Mouse (Mus musculus): ENCODE measurements at regions not wholly inside any gene's neighbourhood (a gene's known extent, or its start where the extent isn't known, plus 50 kb on each side); places are given as distances from the start of the nearest gene placed in this dataset.

DNA sequence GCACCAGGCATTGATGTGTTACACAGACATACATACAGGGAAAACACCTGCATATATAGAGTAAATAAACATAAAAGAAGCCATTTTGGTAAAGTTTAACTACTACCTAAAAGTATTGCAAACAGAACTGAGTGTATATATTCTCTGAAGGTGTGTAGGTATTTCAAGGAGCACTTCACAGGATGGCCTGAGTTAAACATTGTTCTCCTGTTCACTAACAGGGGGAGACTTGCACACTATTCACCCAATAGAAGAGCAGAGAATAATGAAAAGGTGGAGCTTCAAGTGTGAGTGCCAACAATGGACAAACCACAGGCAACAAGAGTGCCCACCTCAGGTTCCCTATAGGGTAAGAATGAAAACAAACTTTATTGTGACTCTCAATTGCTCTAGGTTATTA lies 347.7 kb downstream of the Oca2 start:
- no peak for DNase-seq

- DNase-seq = peak; percentile 11
Measured at GRCm38 (mm10) chr7:56590904-56591303, 351.3 kb downstream of the Oca2 start.

GRCm38 (mm10) chr7:56591321-56591720 lies 351.8 kb downstream of the Oca2 start:
- no peak for DNase-seq

DNA sequence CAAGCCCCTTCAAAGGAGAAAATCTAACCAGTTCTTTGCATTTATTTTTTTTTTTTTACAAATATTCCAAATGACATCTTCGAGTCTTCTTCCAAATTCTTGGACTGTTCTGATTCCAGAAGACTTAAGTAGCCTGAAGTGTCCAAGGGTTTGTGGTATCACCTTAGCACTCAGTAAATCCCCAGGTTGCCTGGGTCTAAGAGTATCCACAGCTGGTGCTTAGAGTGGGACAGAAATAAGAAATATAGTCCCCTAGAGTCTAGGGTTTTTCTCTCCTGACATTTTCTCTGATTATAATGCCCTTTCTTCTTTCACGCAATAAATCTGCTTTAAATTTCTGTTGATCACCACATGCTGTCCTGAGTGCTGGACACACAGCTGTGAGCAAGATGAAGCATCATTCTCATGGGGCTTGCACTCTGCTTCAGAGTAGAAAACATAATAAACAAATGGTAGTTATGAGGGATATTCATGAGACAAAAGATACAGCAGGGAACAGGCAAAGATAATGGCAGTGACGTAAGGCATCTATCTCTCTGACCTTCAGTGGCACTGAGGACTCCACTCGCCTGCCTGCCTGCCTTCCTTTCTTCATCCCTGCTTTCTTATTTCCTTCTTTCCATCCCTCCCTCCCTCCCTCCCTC lies 358.5 kb downstream of the Oca2 start:
- no peak for DNase-seq

Measured in retina, postnatal 1 day (tissue).